Mouse (Mus musculus) regulatory T cell (primary cell): ENCODE results near the gene Pdk1.
"Not testable (repeated sequence)": the region's sequence is repeated elsewhere in the genome, so short reads cannot be mapped to it uniquely, and the experiment has no call there.

Experiments
- in situ Hi-C: fragments of 300-600 bp; cut with MboI, MseI; formaldehyde crosslinking; loops from one replicate; pipeline ENCODE4 v1.15.1; 2025; ENCODE audit warnings: high pct_unique_total_duplicates

The Pdk1 gene

DNA sequence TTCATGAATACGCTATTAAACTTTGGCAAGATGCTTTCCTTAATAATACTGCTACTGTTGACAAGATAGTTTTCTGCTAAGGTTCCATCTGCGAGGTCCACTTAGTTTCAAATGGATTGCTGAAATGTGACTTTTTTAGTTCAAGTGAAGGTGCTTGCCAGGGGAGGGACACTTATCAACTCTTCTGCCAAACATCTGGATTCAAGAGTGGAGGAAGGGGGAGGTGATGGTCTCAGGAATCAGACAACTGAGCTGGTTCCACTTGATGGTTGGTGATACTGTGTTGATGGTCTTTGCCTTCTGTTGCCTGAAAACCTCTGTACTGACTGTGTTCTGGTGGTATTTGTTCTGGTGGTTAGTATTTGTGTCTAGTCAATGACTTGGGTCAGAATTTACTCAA is 1.4 kb downstream of the Pdk1 start:
- in situ Hi-C loops = no loop called here

GRCm38 (mm10) chr2:71874836-71875235 is 1.8 kb downstream of the Pdk1 start:
- in situ Hi-C loops = no loop called here

- in situ Hi-C loops = no loop called here
These were observed 4.8 kb downstream of the Pdk1 start for GRCm38 (mm10) chr2:71877865-71878264.

- in situ Hi-C loops = no loop called here
These were observed 5.4 kb downstream of the Pdk1 start for GRCm38 (mm10) chr2:71878441-71878840.

GRCm38 (mm10) chr2:71878943-71879342 is 5.9 kb downstream of the Pdk1 start:
- in situ Hi-C loops = no loop called here

DNA sequence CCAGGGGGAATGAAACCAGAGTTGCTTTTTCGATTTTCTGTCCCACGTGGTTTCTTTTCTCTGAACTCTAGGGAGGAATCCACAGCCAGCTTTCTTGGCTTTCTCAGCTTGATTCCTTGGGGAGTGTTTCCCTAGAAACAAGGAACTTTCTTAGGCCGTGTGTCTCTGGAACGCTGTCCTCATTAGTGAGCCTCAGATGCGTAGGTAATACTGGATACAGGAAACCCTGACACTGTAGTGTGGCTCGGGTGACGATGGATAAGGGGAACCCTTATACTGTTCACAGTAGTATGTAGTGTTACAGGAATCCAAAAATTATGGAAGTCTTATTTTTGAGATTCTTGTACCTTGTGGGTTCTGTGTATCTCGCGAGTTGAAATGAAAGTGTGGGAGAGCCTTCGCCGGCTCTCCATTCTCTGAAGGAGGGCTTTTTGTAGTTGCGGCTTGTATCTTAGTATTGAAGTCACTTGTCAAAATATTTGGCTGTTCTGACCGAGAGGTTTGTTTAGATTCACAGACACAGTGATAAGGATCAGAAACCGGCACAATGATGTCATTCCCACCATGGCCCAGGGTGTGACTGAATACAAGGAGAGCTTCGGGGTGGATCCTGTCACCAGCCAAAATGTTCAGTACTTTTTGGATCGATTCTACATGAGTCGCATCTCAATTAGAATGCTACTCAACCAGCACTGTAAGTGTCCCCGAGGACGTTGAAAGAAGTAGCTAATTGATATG is 10.1 kb downstream of the Pdk1 start:
- in situ Hi-C loops = no loop called here

- in situ Hi-C loops = no loop called here
These were observed 14.2 kb downstream of the Pdk1 start for GRCm38 (mm10) chr2:71887269-71887668.

DNA sequence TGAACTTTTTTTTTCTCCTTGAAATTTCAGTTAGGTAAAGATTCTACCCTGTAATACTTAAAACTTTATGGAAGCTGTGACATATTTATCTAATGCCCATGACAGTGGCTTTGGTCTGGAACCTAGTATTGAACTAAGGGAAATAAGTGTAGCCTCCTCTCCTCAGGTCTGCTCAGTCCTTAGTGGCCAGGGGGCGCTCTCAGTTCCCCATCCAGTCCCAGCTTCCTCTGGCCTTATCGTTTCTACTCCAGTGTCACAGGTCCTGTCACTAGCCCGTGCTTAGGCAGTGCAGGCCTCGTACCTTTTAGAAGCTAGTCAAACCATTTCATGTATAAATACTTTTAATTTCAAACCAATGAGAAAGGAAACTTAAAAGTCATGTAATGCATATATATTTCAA is 15.4 kb downstream of the Pdk1 start:
- in situ Hi-C loops = no loop called here

- in situ Hi-C loops = no loop called here
These were observed 18.5 kb downstream of the Pdk1 start for GRCm38 (mm10) chr2:71891536-71891935.

GRCm38 (mm10) chr2:71892741-71893349 is 19.8 kb downstream of the Pdk1 start:
- in situ Hi-C loops = no loop called here

GRCm38 (mm10) chr2:71895596-71896286 is 22.7 kb downstream of the Pdk1 start:
- in situ Hi-C loops = no loop called here

DNA sequence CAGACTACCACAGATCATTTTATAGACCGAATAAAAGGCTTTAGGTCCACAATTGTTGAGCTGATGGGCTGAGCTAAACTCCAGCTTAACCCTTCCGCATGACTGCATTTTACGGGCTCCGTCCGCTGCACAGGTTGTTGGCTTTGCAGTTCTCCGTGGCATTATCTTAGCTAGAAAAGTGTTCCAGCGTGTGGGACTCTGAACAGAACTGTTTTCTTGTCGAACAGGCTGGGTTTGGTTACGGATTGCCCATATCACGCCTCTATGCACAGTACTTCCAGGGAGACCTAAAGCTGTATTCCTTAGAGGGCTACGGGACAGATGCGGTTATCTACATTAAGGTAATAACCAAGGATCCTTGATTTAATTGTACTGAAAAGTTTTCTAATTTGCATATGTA is 24.4 kb downstream of the Pdk1 start:
- in situ Hi-C loops = no loop called here

GRCm38 (mm10) chr2:71898335-71898856 is 25.4 kb downstream of the Pdk1 start:
- in situ Hi-C loops = no loop called here

DNA sequence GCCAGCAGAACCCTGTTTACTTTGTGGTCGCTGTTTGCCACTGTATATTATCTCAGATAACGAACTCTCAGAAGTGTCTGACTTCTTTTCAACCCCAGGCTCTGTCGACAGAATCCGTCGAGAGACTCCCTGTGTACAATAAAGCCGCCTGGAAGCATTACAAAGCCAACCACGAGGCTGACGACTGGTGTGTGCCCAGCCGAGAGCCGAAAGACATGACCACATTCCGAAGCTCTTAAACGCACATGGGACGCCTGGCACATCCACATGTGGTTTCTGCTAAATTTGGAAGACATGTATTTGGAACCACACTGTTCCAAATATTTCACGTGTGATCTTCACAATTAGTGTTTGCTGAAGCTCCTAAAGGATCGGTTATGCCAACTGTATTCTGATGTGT is 26.9 kb downstream of the Pdk1 start:
- in situ Hi-C loops = no loop called here

- in situ Hi-C loops = no loop called here
These were observed 32.1 kb downstream of the Pdk1 start for GRCm38 (mm10) chr2:71905154-71905553.

- in situ Hi-C loops = not testable (repeated sequence)
These were observed 33.3 kb downstream of the Pdk1 start for GRCm38 (mm10) chr2:71906356-71906755.

GRCm38 (mm10) chr2:71913911-71914310 is 40.9 kb downstream of the Pdk1 start:
- in situ Hi-C loops = no loop called here

DNA sequence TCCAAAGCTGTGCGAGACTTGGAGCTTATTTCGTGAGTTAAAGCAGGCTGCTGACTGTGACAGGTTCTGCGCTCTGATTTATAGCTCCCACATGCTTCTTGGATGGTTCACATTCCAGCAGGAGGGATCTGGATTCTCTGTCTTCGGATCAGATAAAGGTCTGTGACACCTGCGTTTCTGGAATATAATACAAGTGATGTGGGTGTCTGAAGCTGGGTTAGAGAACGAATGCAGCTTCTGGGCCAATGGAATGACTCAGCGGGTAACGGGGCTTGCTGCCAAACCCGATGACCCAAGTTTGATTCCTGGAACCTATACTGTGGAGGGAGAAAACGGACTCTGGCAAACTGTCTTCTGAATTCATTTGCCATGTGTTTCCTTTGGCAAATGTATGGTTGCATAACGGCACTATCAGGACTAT is 46.2 kb downstream of the Pdk1 start:
- in situ Hi-C loops = loop anchor here (5.0 kb wide), 1 partner anchor 68 kb away; no protein-coding TSS in a partner anchor

DNA sequence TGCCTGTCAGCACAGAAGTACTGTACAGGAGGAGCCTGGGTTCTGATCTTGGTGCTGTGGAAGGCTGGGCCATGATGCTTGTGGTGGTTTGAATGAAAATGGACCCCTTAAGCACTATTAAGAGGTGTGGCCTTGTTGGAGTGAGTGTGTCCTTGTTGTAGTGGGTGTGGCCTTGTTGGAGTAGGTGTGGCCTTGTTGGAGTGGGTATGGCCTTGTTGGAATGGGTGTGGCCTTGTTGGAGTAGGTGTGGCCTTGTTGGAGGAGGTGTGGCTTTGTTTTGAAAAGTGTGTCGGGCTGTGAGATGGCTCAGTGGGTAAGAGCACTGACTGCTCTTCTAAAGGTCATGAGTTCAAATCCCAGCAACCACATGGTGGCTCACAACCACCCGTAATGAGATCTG is 51.9 kb downstream of the Pdk1 start:
- in situ Hi-C loops = not testable (repeated sequence)

DNA sequence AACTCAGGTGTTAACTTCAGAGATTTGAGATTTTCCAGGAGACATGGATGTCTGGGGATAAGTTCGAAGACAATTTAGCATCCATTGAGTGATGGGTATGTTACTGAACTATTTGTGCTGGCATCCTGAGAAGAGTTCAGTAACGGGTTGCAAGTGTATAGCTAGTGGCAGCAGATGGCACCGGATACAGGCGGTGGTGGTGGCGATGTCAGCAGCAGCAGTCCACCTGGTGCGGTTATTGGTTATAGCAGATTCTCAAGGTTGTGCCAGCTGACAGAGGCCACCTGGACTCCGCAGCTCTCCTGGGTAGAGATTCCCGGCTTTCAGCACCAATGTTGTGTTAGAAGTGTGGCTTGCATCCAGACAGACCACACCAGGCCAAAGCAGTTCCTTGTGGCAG is 61.0 kb downstream of the Pdk1 start:
- in situ Hi-C loops = loop anchor here (10.0 kb wide), 1 partner anchor 1659 kb away; no protein-coding TSS in a partner anchor

- in situ Hi-C loops = loop anchor here (10.0 kb wide), 1 partner anchor 1662 kb away; no protein-coding TSS in a partner anchor
These were observed 63.7 kb downstream of the Pdk1 start for GRCm38 (mm10) chr2:71936711-71937110.

DNA sequence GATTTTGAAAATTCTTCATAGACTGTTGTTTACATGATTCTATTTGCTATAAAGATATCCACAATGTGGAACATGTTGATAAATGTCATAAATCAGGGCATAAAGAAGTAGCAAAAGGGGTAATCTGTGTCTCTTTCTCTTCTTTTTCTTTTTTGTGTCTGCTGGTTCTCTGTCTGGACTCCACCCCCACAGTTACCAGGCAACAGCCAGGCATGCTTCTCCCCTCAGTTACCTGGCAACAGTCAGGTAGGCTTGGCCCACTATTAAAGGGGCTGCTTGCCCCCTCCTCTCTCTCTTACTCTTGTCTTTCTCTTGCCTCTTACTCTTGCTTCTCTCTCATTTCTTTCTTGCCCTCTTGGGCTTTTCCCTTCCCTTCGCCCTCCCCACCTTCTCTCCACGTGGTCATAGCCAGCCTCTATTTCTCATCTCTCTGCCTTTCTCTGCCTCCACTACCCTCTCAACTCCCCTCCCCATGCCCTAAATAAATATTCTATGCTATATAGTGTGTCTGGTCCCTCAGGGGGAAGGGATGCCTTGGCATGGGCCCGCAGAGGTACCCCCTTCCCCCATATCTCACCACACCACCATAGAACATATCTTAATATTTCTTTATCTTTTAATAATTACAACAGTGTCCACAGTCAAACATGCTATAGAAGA is 64.8 kb downstream of the Pdk1 start:
- in situ Hi-C loops = loop anchor here (10.0 kb wide), 1 partner anchor 1663 kb away; no protein-coding TSS in a partner anchor
